Mouse (Mus musculus): ENCODE measurements at regions not wholly inside any gene's neighbourhood (a gene's known extent, or its start where the extent isn't known, plus 50 kb on each side); places are given as distances from the start of the nearest gene placed in this dataset.

GRCm38 (mm10) chr8:26588841-26589240, 388.3 kb upstream of the Zfp703 start:
- H3K27ac ChIP-seq: no peak overlapping the region
- H3K36me3 ChIP-seq: no peaks in the 10 kb centered on the region
- no peak overlapping the region for H3K9ac ChIP-seq
- no peaks in the 10 kb centered on the region for H3K27me3 ChIP-seq (replicated peaks)
- 0 out of 2 replicates have a peak, but pooled peaks cover 5% of the 10 kb centered on the region for H3K4me1 ChIP-seq (replicated peaks)
- no peak overlapping the region for H3K4me2 ChIP-seq (replicated peaks)
- WGBS: 71% methylated on average over 1 of the region's 1 CpGs
- no peak overlapping the region for H3K4me3 ChIP-seq (replicated peaks)
- ATAC-seq: no peak
- no peaks in the 10 kb centered on the region for H3K9me3 ChIP-seq

- Histone ChIP-seq H3K9me3 (no peaks in the 10 kb centered on the region), H3K4me3 (replicated peaks) (no peak overlapping the region), H3K36me3 (no peaks in the 10 kb centered on the region), H3K27me3 (replicated peaks) (no peaks in the 10 kb centered on the region), H3K9ac (no peak overlapping the region), H3K4me1 (replicated peaks) (0 out of 2 replicates have a peak, but pooled peaks cover 6% of the 10 kb centered on the region), H3K27ac (no peak overlapping the region), H3K4me2 (replicated peaks) (no peak overlapping the region)
- 78% methylated on average over 2 of the region's 2 CpGs for WGBS
- peak; percentile 52; the same call in 1 of the 2 replicates for ATAC-seq
These were observed 386.4 kb upstream of the Zfp703 start for GRCm38 (mm10) chr8:26590591-26591212.

- no peak overlapping the region for H3K4me2 ChIP-seq (replicated peaks)
- ATAC-seq: no peak
- H3K36me3 ChIP-seq: no peaks in the 10 kb centered on the region
- WGBS: 77% methylated on average over 3 of the region's 3 CpGs
- H3K4me1 ChIP-seq (replicated peaks): 0 out of 2 replicates have a peak, but pooled peaks cover 6% of the 10 kb centered on the region
- H3K27me3 ChIP-seq (replicated peaks): no peaks in the 10 kb centered on the region
- H3K9me3 ChIP-seq: no peaks in the 10 kb centered on the region
- H3K4me3 ChIP-seq (replicated peaks): no peak overlapping the region
- no peak overlapping the region for H3K27ac ChIP-seq
- H3K9ac ChIP-seq: no peak overlapping the region
These were observed 385.9 kb upstream of the Zfp703 start for GRCm38 (mm10) chr8:26591266-26591665.

- Histone ChIP-seq H3K4me3 (replicated peaks) (no peak overlapping the region), H3K27me3 (replicated peaks) (no peaks in the 10 kb centered on the region), H3K9ac (no peak overlapping the region), H3K4me2 (replicated peaks) (peak overlapping the region; percentile 9; the same call in 1 of the 2 replicates), H3K9me3 (no peaks in the 10 kb centered on the region), H3K27ac (no peak overlapping the region), H3K4me1 (replicated peaks) (0 out of 2 replicates have a peak, but pooled peaks cover 6% of the 10 kb centered on the region), H3K36me3 (no peaks in the 10 kb centered on the region)
- peak; percentile 78 for ATAC-seq
- 20% methylated on average over 5 of the region's 5 CpGs for WGBS
These were observed 383.4 kb upstream of the Zfp703 start for GRCm38 (mm10) chr8:26593536-26594368.

GRCm38 (mm10) chr8:26594369-26594920, 382.7 kb upstream of the Zfp703 start:
- Histone ChIP-seq H3K4me3 (replicated peaks) (no peak overlapping the region), H3K9me3 (no peaks in the 10 kb centered on the region), H3K4me1 (replicated peaks) (0 out of 2 replicates have a peak, but pooled peaks cover 6% of the 10 kb centered on the region), H3K36me3 (no peaks in the 10 kb centered on the region), H3K9ac (no peak overlapping the region), H3K27ac (0 out of 2 replicates have a peak overlapping the region, but pooled peaks have one; percentile 15), H3K27me3 (replicated peaks) (no peaks in the 10 kb centered on the region), H3K4me2 (replicated peaks) (no peak overlapping the region)
- WGBS: 32% methylated on average over 11 of the region's 11 CpGs
- ATAC-seq: peak; percentile 77

- Histone ChIP-seq H3K4me1 (replicated peaks) (0 out of 2 replicates have a peak, but pooled peaks cover 6% of the 10 kb centered on the region), H3K27ac (no peak overlapping the region), H3K9ac (no peak overlapping the region), H3K9me3 (no peaks in the 10 kb centered on the region), H3K36me3 (no peaks in the 10 kb centered on the region), H3K27me3 (replicated peaks) (no peaks in the 10 kb centered on the region), H3K4me2 (replicated peaks) (no peak overlapping the region), H3K4me3 (replicated peaks) (no peak overlapping the region)
- ATAC-seq: no peak
- WGBS: 71% methylated on average over 13 of the region's 13 CpGs
These were observed 381.6 kb upstream of the Zfp703 start for GRCm38 (mm10) chr8:26595431-26596018.

- Histone ChIP-seq H3K4me3 (replicated peaks) (no peak overlapping the region), H3K9me3 (no peaks in the 10 kb centered on the region), H3K27ac (no peak overlapping the region), H3K4me1 (replicated peaks) (0 out of 2 replicates have a peak, but pooled peaks cover 6% of the 10 kb centered on the region), H3K27me3 (replicated peaks) (no peaks in the 10 kb centered on the region), H3K9ac (no peak overlapping the region), H3K4me2 (replicated peaks) (no peak overlapping the region), H3K36me3 (no peaks in the 10 kb centered on the region)
- 67% methylated on average over 7 of the region's 7 CpGs for WGBS
- ATAC-seq: no peak
These were observed 380.3 kb upstream of the Zfp703 start for GRCm38 (mm10) chr8:26596665-26597362.

- Histone ChIP-seq H3K36me3 (no peaks in the 10 kb centered on the region), H3K9ac (no peak overlapping the region), H3K9me3 (no peaks in the 10 kb centered on the region), H3K4me2 (replicated peaks) (no peak overlapping the region), H3K4me3 (replicated peaks) (no peak overlapping the region), H3K27me3 (replicated peaks) (no peaks in the 10 kb centered on the region), H3K4me1 (replicated peaks) (0 out of 2 replicates have a peak, but pooled peaks cover 4% of the 10 kb centered on the region), H3K27ac (no peak overlapping the region)
- 87% methylated on average over 8 of the region's 8 CpGs for WGBS
- no peak for ATAC-seq
These were observed 378.6 kb upstream of the Zfp703 start for GRCm38 (mm10) chr8:26598520-26598919.

GRCm38 (mm10) chr8:26600127-26600526, 377.0 kb upstream of the Zfp703 start:
- WGBS: 66% methylated on average over 9 of the region's 9 CpGs
- H3K4me3 ChIP-seq (replicated peaks): no peak overlapping the region
- no peak overlapping the region for H3K9ac ChIP-seq
- ATAC-seq: peak; percentile 65
- H3K4me1 ChIP-seq (replicated peaks): no peaks in the 10 kb centered on the region
- no peak overlapping the region for H3K27ac ChIP-seq
- H3K27me3 ChIP-seq (replicated peaks): no peaks in the 10 kb centered on the region
- H3K4me2 ChIP-seq (replicated peaks): no peak overlapping the region
- no peaks in the 10 kb centered on the region for H3K36me3 ChIP-seq
- H3K9me3 ChIP-seq: no peaks in the 10 kb centered on the region

GRCm38 (mm10) chr8:26608001-26608400, 369.1 kb upstream of the Zfp703 start:
- no peaks in the 10 kb centered on the region for H3K36me3 ChIP-seq
- H3K27ac ChIP-seq: no peak overlapping the region
- no peak for ATAC-seq
- no peak overlapping the region for H3K4me2 ChIP-seq (replicated peaks)
- no peaks in the 10 kb centered on the region for H3K9me3 ChIP-seq
- 50% methylated on average over 1 of the region's 1 CpGs for WGBS
- H3K27me3 ChIP-seq (replicated peaks): no peaks in the 10 kb centered on the region
- H3K9ac ChIP-seq: no peak overlapping the region
- no peak overlapping the region for H3K4me3 ChIP-seq (replicated peaks)
- H3K4me1 ChIP-seq (replicated peaks): no peaks in the 10 kb centered on the region

- Histone ChIP-seq H3K4me3 (replicated peaks) (no peak overlapping the region), H3K9ac (no peak overlapping the region), H3K9me3 (no peaks in the 10 kb centered on the region), H3K27me3 (replicated peaks) (no peaks in the 10 kb centered on the region), H3K4me1 (replicated peaks) (no peaks in the 10 kb centered on the region), H3K36me3 (no peaks in the 10 kb centered on the region), H3K27ac (no peak overlapping the region), H3K4me2 (replicated peaks) (no peak overlapping the region)
- no peak for ATAC-seq
- WGBS: 66% methylated on average over 3 of the region's 3 CpGs
These were observed 368.5 kb upstream of the Zfp703 start for GRCm38 (mm10) chr8:26608588-26608987.

GRCm38 (mm10) chr8:26612153-26612552, 365.0 kb upstream of the Zfp703 start:
- no peak overlapping the region for H3K4me3 ChIP-seq (replicated peaks)
- H3K4me2 ChIP-seq (replicated peaks): no peak overlapping the region
- H3K36me3 ChIP-seq: no peaks in the 10 kb centered on the region
- H3K9me3 ChIP-seq: no peaks in the 10 kb centered on the region
- no peaks in the 10 kb centered on the region for H3K4me1 ChIP-seq (replicated peaks)
- H3K27ac ChIP-seq: no peak overlapping the region
- ATAC-seq: no peak
- H3K9ac ChIP-seq: no peak overlapping the region
- H3K27me3 ChIP-seq (replicated peaks): no peaks in the 10 kb centered on the region
